Mouse (Mus musculus) kidney, postnatal 10 days (tissue): ENCODE results near the gene Tmed1.
"Not testable (repeated sequence)": the region's sequence is repeated elsewhere in the genome, so short reads cannot be mapped to it uniquely, and the experiment has no call there.

ENCODE experiments used
- DNase-seq: peaks from one replicate; pipeline ENCODE4 v3.0.0; 2021; ENCODE audit warnings: mixed read lengths

The Tmed1 gene

GRCm38 (mm10) chr9:21525937-21526633 is 16.0 kb upstream of the Tmed1 start, which contains the start of gene AB124611:
AB124611 (plus strand) TSS chr9:21526176.
- no peak for DNase-seq

- no peak for DNase-seq
Observed at GRCm38 (mm10) chr9:21525142-21525936, 15.3 kb upstream of the Tmed1 start.

- not testable (repeated sequence) for DNase-seq
Observed at GRCm38 (mm10) chr9:21518690-21519089, 8.6 kb upstream of the Tmed1 start.

GRCm38 (mm10) chr9:21517947-21518495 is 8.0 kb upstream of the Tmed1 start:
- DNase-seq: no peak

- DNase-seq: no peak
Observed at GRCm38 (mm10) chr9:21513466-21513865, 3.4 kb upstream of the Tmed1 start.

- no peak for DNase-seq
Observed at GRCm38 (mm10) chr9:21511052-21511451, 1.0 kb upstream of the Tmed1 start.

GRCm38 (mm10) chr9:21510689-21511015 is 600 bp upstream of the Tmed1 start:
- no peak for DNase-seq

- DNase-seq: no peak
Observed at GRCm38 (mm10) chr9:21508871-21509404, 1.1 kb downstream of the Tmed1 start.

GRCm38 (mm10) chr9:21507753-21508430 is 2.2 kb downstream of the Tmed1 start:
- DNase-seq: peak; percentile 27

GRCm38 (mm10) chr9:21505767-21506166 is 4.3 kb downstream of the Tmed1 start:
- no peak for DNase-seq

- no peak for DNase-seq
Observed at GRCm38 (mm10) chr9:21503352-21503751, 6.7 kb downstream of the Tmed1 start.

GRCm38 (mm10) chr9:21498284-21498902 is 11.7 kb downstream of the Tmed1 start:
- DNase-seq: no peak

GRCm38 (mm10) chr9:21497664-21498063 is 12.4 kb downstream of the Tmed1 start:
- no peak for DNase-seq

GRCm38 (mm10) chr9:21497050-21497542 is 13.0 kb downstream of the Tmed1 start:
- no peak for DNase-seq

GRCm38 (mm10) chr9:21496308-21497049 is 13.6 kb downstream of the Tmed1 start:
- peak; percentile 27 for DNase-seq

GRCm38 (mm10) chr9:21494726-21495125 is 15.3 kb downstream of the Tmed1 start:
- no peak for DNase-seq

- DNase-seq: no peak
Observed at GRCm38 (mm10) chr9:21493907-21494306, 16.1 kb downstream of the Tmed1 start.

- no peak for DNase-seq
Observed at GRCm38 (mm10) chr9:21490696-21491095, 19.4 kb downstream of the Tmed1 start.

GRCm38 (mm10) chr9:21488246-21488645 is 21.8 kb downstream of the Tmed1 start:
- DNase-seq: not testable (repeated sequence)

- DNase-seq: no peak
Observed at GRCm38 (mm10) chr9:21484065-21484464, 26.0 kb downstream of the Tmed1 start.

GRCm38 (mm10) chr9:21477707-21478106 is 32.3 kb downstream of the Tmed1 start:
- DNase-seq: no peak

- no peak for DNase-seq
Observed at GRCm38 (mm10) chr9:21472913-21473312, 37.1 kb downstream of the Tmed1 start.
